Mouse (Mus musculus): ENCODE data around the gene Gpc6. TPM values are rescaled to one million over a fixed set of nuclear protein-coding genes. Genes with fewer than 3 reads are reported as not detected.

Gpc6 gene
- total and polyA plus RNA-seq, 3 experiments = not detected

DNA sequence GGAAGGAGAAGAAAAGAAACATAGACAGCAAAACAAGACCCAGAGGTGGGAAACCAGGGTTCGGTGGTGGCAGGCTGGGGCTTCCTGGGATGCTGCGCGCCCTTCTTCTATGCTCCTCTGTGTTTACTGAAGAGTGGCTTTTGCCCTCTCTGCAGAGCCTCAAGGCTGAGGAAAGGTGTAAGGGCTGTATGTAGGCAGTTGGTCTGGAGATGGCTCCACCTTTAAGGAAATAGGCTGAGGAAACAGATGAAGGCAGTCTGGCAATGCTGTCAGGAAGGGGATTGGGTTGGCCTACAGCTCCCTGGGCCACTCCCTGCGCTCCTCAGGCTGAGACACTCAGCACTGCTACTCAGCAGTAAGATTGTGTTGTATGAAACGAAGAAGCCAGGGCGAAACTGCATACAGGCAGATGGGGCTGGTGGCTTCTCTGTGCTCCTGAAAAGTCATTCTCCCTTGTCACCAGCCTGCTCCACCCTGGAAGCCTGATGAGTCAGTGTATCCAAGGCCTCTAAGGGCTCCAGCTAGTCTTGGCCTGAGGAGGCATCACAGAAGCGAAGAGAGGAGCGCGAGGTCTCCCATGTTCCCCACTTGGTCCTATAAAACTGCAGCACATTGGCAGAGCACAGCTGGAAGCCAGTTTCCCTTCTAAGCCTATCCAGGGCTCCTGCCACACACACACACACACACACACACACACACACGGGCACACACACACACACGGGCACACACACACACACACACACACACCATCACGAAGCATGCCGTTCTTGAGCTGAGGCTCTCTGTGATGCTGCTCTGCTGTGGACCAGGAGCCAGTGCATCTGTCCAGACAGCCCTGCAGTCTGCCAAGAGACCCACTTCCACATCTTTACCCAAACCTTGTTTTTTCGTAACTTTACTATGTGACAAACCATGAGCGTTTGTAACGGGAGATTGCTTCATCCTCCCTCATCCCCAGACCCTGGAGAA lies 1006.0 kb downstream of the Gpc6 start:
- H3K27ac ChIP-seq (ENCODE audit: control insufficient read depth, low read depth, low read length) = no peak overlapping the region
- H3K27me3 ChIP-seq (ENCODE audit: control insufficient read depth in 1 of 2, insufficient read depth in 2 of 2, low read length in 2 of 2) = no peaks in the 10 kb centered on the region
- H3K79me2 ChIP-seq (ENCODE audit: control insufficient read depth, insufficient read depth, low read length, poor library complexity) = no peaks in the 10 kb centered on the region
- H3K4me3 ChIP-seq (ENCODE audit: control insufficient read depth in 1 of 2, insufficient read depth in 1 of 2, low read depth in 2 of 2, low read length in 2 of 2) = no peak overlapping the region
- no peak overlapping the region for H3K9ac ChIP-seq (ENCODE audit: control insufficient read depth, low read depth, low read length, poor library complexity, severe bottlenecking)
- no peaks in the 10 kb centered on the region for H3K36me3 ChIP-seq (ENCODE audit: control insufficient read depth in 1 of 2, insufficient read depth in 2 of 2, low read length in 2 of 2)
- H3K4me1 ChIP-seq (ENCODE audit: control insufficient read depth in 1 of 2, insufficient read depth in 2 of 2, low read length in 2 of 2) = no peaks in the 10 kb centered on the region
- no peak for DNase-seq (ENCODE audit: low read depth, low spot score)
- H3K9me3 ChIP-seq (replicated peaks; ENCODE audit: insufficient read depth, low read length) = no peaks in the 10 kb centered on the region
- TF ChIP-seq USF1 (IDR thresholded peaks at IDR 0.05; ENCODE audit: low read depth, low read length) (no peak), MAZ (IDR thresholded peaks at IDR 0.05; ENCODE audit: low read depth, low read length) (no peak), ELF1 (IDR thresholded peaks at IDR 0.05; ENCODE audit: low read depth, low read length) (no peak), TCF12 (IDR thresholded peaks at IDR 0.05; ENCODE audit: low read depth, low read length) (no peak), ETS1 (IDR thresholded peaks at IDR 0.05; ENCODE audit: low read depth, low read length) (no peak), MXI1 (IDR thresholded peaks at IDR 0.05; ENCODE audit: low read depth, low read length) (no peak), ZKSCAN1 (IDR thresholded peaks at IDR 0.05; ENCODE audit: low read depth, low read length) (no peak), SIN3A (IDR thresholded peaks at IDR 0.05; ENCODE audit: low read length) (no peak), MAX (IDR thresholded peaks at IDR 0.05; ENCODE audit: low read length) (no peak), CHD1 (IDR thresholded peaks at IDR 0.05; ENCODE audit: low read depth, low read length) (no peak), HCFC1 (IDR thresholded peaks at IDR 0.05; ENCODE audit: low read depth, low read length) (no peak), MEF2A (IDR thresholded peaks at IDR 0.05; ENCODE audit: extremely low read depth, insufficient replicate concordance, low read depth, low read length, poor library complexity, severe bottlenecking) (no peak), CHD2 (IDR thresholded peaks at IDR 0.05; ENCODE audit: low read length) (no peak), POLR2AphosphoS5 (IDR thresholded peaks at IDR 0.05; ENCODE audit: borderline replicate concordance, low read depth, low read length) (no peak), NRF1 (IDR thresholded peaks at IDR 0.05; ENCODE audit: insufficient read depth, low read depth, low read length, poor library complexity, severe bottlenecking) (no peak), GABPA (IDR thresholded peaks at IDR 0.05; ENCODE audit: low read depth, low read length) (no peak), MYB (IDR thresholded peaks at IDR 0.05; ENCODE audit: low read depth, low read length) (no peak), ZC3H11A (IDR thresholded peaks at IDR 0.05; ENCODE audit: low read depth, low read length) (no peak), KAT2A (conservative IDR thresholded peaks at IDR 0.05; ENCODE audit: low read depth, low read length) (no peak)
